Mouse (Mus musculus): ENCODE measurements around the gene Cryba4. TPM values are rescaled to one million over a fixed set of nuclear protein-coding genes. Genes with fewer than 3 reads are reported as not detected.

The Cryba4 gene
- total RNA-seq, 2 experiments from 2014 or later = not detected

DNA sequence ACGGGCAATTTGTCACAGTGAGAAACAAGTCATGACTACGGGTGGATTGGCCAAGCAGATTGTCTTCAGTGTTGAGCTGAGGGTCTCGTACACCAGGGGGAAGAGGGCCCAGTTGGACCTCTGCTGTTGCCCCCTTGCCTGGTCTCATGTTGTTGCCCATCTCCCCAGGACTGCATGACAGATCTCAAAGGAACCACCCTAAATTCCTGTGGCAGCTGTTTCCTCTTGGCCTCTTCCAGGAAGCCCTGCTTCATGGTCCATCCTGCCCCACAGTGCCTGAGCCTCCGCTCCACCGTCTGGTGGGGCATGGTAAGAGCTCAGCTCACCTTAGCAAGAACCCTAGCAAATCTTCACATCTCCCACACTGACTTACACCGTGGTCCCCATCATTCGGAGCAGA lies 40.4 kb downstream of the Cryba4 start:
- ATAC-seq (replicated peaks; ENCODE audit: poor library complexity) = no peak

GRCm38 (mm10) chr5:112210104-112210503 lies 42.2 kb downstream of the Cryba4 start:
- ATAC-seq (replicated peaks; ENCODE audit: poor library complexity) = peak; percentile 81

GRCm38 (mm10) chr5:112208321-112208720 lies 44.0 kb downstream of the Cryba4 start:
- no peak for ATAC-seq (replicated peaks; ENCODE audit: poor library complexity)

DNA sequence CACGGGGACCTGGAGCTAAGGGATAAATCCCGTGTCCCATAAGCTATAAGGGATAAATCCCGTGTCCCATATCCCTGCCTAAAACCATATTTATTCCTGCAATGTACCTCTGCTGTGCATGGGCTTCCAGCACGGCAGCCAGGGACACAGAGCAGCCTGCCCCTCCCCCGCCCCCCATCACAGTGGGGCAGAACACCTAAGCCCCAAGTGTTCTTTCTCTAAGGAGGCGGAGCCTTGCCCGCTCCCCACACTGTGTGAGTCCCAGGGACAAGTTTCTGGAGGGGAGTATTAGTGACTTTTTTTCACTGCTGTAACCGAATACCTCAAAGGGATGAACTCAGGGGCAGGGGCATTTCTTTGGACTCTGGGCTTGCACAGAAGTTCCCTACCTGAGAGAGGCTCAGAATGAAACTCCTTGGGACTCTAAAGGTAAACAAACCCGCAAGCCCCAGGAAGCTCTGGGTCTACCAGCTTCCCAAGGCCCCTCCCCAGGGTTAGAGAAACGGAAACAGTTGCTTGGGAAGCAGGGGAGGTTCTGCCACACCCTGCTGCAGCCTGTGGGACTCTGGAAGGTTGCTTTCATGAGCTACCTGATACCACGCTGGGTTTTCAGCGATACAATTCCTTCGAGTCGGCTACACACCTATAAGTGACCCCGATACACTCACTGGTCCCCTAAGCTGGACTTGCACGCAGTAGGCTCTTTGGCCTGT lies 45.6 kb downstream of the Cryba4 start:
- no peak for ATAC-seq (replicated peaks; ENCODE audit: poor library complexity)

DNA sequence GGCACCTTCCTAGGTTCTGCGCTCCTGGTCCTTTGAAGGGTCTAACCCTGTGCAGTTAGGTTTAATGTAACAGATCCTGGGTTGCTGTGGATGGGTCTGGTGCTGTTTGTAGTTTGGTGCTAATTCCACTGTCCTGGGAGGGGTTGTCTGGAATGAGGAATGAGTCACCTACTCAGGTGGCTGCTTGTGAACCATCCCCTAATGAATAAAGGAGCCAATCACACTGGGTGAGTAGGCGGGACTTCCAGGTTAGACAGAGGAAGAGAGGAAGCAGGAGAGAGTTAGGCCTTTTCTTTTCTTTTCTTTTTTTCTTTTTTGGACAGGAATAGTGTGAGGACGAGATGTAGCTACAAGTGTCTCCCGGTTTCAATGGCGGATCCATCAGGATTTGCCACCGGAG lies 52.7 kb downstream of the Cryba4 start:
- ATAC-seq (replicated peaks; ENCODE audit: poor library complexity) = no peak

Other genes starting within 250 kb of the Cryba4 start
- gene Crybb1, start 3.3 kb upstream of the Cryba4 start, total RNA-seq (2015) = not detected in 2 replicates
- not detected in 2 replicates for gene Crybb1, start 3.3 kb upstream of the Cryba4 start, total RNA-seq (2017)
- 22.6 and 29.6 TPM in 2 replicates for gene Tpst2, start 24.2 kb upstream of the Cryba4 start, total RNA-seq (2015)
- gene Tpst2, start 24.2 kb upstream of the Cryba4 start, total RNA-seq (2017) = 31.4 and 45.3 TPM in 2 replicates
- gene Tfip11, start 73.8 kb upstream of the Cryba4 start, total RNA-seq (2015) = 12.9 and 16.2 TPM in 2 replicates
- 12.9 and 20.1 TPM in 2 replicates for gene Tfip11, start 73.8 kb upstream of the Cryba4 start, total RNA-seq (2017)
- gene Srrd, start 90.5 kb upstream of the Cryba4 start, total RNA-seq (2015) = 33.7 and 40.2 TPM in 2 replicates
- gene Srrd, start 90.5 kb upstream of the Cryba4 start, total RNA-seq (2017) = 15.1 and 18.5 TPM in 2 replicates
- gene Hps4, start 90.6 kb upstream of the Cryba4 start, total RNA-seq (2015) = 15.1 and 15.9 TPM in 2 replicates
- 12.8 and 17.6 TPM in 2 replicates for gene Hps4, start 90.6 kb upstream of the Cryba4 start, total RNA-seq (2017)
- gene Gm6583, start 103.5 kb upstream of the Cryba4 start, total RNA-seq (2015) = not detected in 2 replicates
- gene Gm6583, start 103.5 kb upstream of the Cryba4 start, total RNA-seq (2017) = not detected in 2 replicates
- not detected in 2 replicates for gene Asphd2, start 142.3 kb upstream of the Cryba4 start, total RNA-seq (2015)
- gene Asphd2, start 142.3 kb upstream of the Cryba4 start, total RNA-seq (2017) = not detected in 2 replicates
- not detected in 2 replicates for gene Gm6588, start 196.9 kb upstream of the Cryba4 start, total RNA-seq (2015)
- not detected in 2 replicates for gene Gm6588, start 196.9 kb upstream of the Cryba4 start, total RNA-seq (2017)

All from megakaryocyte progenitor cell, adult 5-6 weeks (primary cell).